Mouse (Mus musculus) lung, postnatal 0 days (tissue): ENCODE data around the gene Gnptab.

Source experiments
- CTCF ChIP-seq: IDR thresholded peaks from 2 replicates; pipeline ENCODE4 v1.5.1; 2016; ENCODE audit warnings: antibody characterized with exemption, mild to moderate bottlenecking
- EP300 ChIP-seq: IDR thresholded peaks from 2 replicates; pipeline ENCODE4 v1.6.1; 2016; ENCODE audit warnings: antibody characterized with exemption, mild to moderate bottlenecking, control low read depth

GRCm38 (mm10) chr10:88384081-88384480 lies 5.1 kb downstream of the Gnptab start:
- TF ChIP-seq CTCF (no peak), EP300 (no peak)
